Mouse (Mus musculus) thymus, adult 2 months (tissue): Measurements from ENCODE around the gene Myadml2.

Source experiments
- CTCF ChIP-seq: fragments of 200-500 bp; IDR thresholded peaks from 2 replicates; pipeline ENCODE4 v1.5.1; 2012; ENCODE audit warnings: mild to moderate bottlenecking, control low read depth, low read length, moderate library complexity, borderline replicate concordance; ENCODE audit not compliant: control insufficient read depth, poor library complexity, insufficient read depth; ENCODE audit errors: extremely low read depth
- POLR2A ChIP-seq: fragments of 200-500 bp; IDR thresholded peaks from 2 replicates; pipeline ENCODE4 v1.6.1; 2012; ENCODE audit warnings: mild to moderate bottlenecking, low read length, control low read depth, moderate library complexity; ENCODE audit not compliant: control insufficient read depth, poor library complexity, insufficient read depth; ENCODE audit errors: extremely low read depth

DNA sequence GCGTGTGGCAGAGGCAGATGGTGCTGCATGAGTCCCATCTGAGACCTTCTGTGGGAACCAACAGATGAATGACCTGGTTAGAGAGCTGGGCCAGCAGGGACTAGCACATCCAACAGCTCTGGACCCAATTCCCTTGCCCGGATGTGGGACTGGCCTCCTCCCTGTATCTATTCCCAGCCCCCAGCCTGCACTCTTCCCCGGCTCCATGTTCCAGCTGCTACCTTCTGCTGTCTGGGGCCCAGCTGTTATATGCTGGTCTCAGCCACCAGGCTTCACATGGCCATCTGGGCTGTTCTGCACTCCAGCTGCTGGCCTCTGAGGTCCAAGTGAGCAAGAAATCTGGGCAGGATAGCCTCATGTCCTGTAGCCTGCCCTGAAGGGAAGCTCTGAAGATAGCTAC, 17.4 kb upstream of the Myadml2 start:
- TF ChIP-seq CTCF, result no peak
- TF ChIP-seq POLR2A, result no peak
